Mouse (Mus musculus): Measurements from ENCODE around the gene Ostf1.
"Not testable (repeated sequence)": the region's sequence is repeated elsewhere in the genome, so short reads cannot be mapped to it uniquely, and the experiment has no call there.

Gene Ostf1

DNA sequence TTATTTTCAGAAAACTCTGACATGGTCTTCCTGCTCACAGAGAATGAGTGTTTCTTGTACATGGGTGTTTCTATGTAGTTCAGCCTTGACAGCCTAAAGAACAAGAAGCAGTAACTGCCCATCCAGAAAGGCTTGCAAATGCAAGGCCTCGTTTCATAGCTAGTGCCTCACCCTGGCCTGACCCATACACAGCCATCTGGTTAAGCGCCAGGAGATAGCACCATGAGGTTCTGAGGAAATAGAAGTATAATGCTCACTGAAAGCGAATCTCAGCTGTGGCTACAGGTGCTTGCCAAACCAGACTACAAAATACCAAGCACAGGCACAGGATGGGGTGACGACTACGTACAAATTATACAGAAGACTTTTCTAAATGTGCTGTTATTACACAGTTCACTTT is 34.7 kb downstream of the Ostf1 start:
- DNase-seq = no peak

- peak in 1 of 2 experiments; percentile 31 for DNase-seq
These were observed 37.9 kb downstream of the Ostf1 start for GRCm38 (mm10) chr19:18593722-18594121.

GRCm38 (mm10) chr19:18592919-18593318 is 38.7 kb downstream of the Ostf1 start:
- DNase-seq = no peak

- DNase-seq = peak; percentile 27 to 51
These were observed 40.7 kb downstream of the Ostf1 start for GRCm38 (mm10) chr19:18590942-18591354.

- no peak for DNase-seq
These were observed 41.4 kb downstream of the Ostf1 start for GRCm38 (mm10) chr19:18590234-18590633.

GRCm38 (mm10) chr19:18589276-18589675 is 42.3 kb downstream of the Ostf1 start:
- no peak for DNase-seq

- DNase-seq = not testable (repeated sequence)
These were observed 42.8 kb downstream of the Ostf1 start for GRCm38 (mm10) chr19:18588801-18589200.

- DNase-seq = peak; percentile 24 to 42
These were observed 43.4 kb downstream of the Ostf1 start for GRCm38 (mm10) chr19:18588243-18588642.

GRCm38 (mm10) chr19:18587118-18587517 is 44.5 kb downstream of the Ostf1 start:
- DNase-seq = peak in 1 of 2 experiments; percentile 22

DNA sequence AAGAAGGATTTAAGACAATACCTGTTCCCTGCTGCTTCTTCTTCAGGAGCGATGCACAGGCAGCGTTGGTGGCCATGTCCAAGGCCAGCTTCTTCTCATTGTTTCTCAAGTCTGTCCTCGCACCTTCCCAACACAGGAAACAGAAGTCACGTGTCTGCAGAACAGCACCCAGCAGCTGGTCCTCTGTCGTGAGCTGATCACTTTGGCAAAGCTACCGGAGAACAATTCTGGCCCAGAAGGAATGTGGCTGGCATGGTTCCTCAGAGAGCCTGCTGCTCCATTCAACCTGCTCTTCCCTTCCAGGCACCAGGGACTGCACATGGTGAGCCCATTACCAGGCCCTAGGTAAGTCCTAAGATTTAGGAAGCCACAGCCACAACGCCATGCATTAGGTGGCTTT is 47.0 kb downstream of the Ostf1 start:
- DNase-seq = no peak

- no peak for DNase-seq
These were observed 47.9 kb downstream of the Ostf1 start for GRCm38 (mm10) chr19:18583706-18584105.

GRCm38 (mm10) chr19:18582887-18583286 is 48.7 kb downstream of the Ostf1 start:
- DNase-seq = no peak

- no peak for DNase-seq
These were observed 49.4 kb downstream of the Ostf1 start for GRCm38 (mm10) chr19:18582226-18582625.

- no peak for DNase-seq
These were observed 50.6 kb downstream of the Ostf1 start for GRCm38 (mm10) chr19:18581046-18581445.

- no peak for DNase-seq
These were observed 52.6 kb downstream of the Ostf1 start for GRCm38 (mm10) chr19:18579012-18579358.

- DNase-seq = peak; percentile 45 to 50
These were observed 53.2 kb downstream of the Ostf1 start for GRCm38 (mm10) chr19:18578216-18579011.

DNA sequence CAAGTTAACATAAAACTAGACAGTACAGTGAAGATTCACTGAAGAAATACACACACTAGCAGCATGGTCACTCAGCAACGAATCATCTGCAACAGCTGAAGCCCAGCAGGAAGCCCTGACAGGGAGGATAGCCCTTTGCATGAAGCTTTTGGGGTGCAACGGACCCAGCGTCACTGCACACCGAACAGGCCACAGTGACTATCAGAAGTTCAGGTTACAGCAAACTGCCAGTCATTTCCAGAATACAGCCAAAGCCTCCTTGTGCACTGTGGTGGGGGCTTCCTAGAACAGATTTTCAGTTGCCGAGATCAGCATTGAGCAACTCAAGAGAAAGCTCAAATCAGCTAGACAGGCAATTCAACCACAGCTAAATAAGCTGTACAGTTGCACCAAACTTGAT is 54.3 kb downstream of the Ostf1 start:
- DNase-seq = no peak

GRCm38 (mm10) chr19:18575891-18576290 is 55.7 kb downstream of the Ostf1 start:
- DNase-seq = no peak

DNA sequence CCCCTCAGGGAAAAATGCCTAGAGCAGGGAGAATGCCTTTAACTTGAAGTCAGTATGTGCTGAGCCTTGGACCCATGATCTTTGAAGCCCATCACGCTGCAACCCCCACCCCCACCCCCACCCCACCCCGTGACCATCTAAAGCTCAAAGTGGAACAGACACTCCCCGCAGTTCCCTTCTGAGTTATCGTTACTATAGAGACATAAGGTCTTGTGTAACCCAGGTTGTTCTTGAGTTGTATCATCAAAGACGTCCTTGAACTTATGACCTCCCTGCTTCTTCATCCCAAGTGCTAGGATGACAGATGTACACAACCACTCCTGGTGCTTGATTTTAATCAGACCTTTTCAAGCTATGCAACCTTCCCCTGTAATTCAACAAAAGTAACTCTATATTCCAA is 57.7 kb downstream of the Ostf1 start:
- no peak for DNase-seq

DNA sequence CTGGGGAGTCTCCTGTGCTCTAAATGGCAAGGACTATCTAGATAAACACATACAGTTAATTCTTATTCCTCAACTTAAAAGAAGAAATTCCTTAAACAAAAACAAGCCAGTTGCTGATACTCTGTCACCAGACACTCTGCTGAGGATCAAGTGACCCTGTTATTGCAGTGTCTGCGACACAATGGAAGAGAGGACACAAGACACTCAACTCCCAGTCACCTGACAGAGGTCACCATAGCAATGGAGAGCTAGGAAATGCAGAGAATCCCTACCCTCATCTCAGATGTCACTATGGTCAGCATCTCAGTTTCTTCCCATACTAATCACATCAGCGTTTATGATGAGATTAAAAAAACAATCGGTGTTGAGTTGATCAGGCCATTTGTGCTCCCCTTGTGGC is 58.2 kb downstream of the Ostf1 start:
- no peak for DNase-seq

DNA sequence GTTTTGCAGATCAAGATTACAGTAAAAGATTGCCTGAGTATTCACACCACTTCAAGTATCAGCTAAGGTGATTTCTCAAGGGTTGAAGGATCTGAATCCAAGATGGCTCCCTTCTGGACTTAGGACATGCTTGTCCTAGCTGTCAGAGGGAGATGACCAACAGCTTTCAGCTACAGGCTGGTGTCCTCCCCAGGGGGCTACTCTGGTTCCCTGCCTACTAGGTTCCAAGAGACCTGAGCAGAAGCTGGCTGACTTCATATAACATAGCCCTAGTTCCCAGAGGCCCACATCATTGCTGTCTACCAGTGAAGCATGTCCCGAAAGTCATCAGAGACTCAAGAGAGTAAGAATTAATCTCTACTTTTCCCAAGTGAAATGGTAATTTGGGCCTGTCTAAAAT is 62.1 kb downstream of the Ostf1 start:
- DNase-seq = no peak

DNA sequence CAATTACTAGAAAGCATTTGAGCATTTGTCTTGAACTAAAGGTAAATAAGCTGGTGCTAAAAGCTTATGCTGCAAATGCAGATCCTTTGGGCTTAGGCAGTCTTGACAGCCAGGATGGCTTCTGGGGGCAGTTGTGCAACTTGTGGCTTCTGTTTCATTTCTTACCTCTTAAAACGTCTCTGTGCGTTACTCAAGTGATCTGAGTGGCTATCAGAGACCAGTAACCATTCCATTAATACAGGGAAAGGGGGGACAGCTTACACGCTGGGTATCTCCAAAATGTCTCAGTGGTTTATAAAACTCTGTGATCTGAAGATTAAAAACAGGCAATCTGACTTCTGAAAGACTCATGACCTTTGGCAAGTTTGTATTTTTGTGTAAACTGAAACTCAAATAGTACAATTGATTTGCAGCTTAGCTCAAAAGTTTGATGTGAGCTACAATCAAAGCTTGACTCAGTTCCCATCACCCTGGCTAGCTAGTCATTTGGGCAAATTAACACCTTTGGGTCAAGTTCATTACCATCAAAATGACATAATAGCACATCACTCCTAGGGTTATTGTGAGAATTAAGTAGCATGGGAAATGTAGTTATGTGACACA is 62.7 kb downstream of the Ostf1 start:
- DNase-seq = no peak

DNA sequence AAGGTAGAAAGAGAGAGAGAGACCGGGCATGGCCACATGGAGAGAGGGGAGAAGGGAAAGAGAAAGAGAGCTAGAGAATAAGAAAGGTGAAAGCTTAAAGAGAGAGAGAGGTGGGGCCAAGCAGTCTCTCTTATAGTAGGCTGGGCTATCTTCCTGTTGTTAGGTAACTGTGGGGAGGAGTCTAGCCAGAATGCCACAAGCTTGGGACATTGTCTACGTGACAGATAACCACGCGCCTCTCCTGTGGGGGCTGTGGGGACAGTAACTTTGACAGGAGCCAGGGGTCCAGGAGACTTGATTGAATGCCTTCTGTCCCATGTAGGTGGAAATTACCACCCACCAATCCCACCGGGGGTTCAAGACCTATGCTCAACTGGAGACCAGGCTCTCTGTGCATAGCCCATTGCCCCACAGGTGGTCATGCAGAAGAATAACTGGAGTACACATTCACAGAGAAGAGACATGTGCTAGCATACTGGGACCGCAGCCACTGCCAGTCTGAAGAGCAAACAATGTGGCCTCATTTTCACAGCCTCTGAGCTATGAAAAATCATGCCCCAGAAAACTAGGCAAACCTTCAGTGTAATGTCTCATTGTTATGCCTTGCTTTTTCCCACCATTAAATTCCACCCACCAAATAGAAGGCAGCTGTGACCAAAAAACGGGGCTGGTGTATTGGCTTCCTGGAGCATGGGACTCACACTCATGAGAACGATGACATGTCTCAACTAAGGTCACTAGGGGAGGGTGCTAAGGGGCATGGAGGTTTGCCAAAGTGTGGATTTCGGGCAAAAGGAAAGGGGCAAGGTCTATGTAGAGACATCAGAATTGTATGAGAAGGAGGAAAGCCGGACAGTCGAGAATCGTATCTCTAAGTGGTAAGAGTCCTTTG is 63.4 kb downstream of the Ostf1 start:
- no peak for DNase-seq

- DNase-seq = no peak
These were observed 64.1 kb downstream of the Ostf1 start for GRCm38 (mm10) chr19:18567501-18567900.
